24 mouse cellular contexts compared by ENCODE assay signal in genomic region chr4:12395344-12395743, GRCm38 (mm10).
DNase-seq lines count a peak whose midpoint lies in the region; ATAC-seq and TF ChIP-seq lines count a peak whose summit lies in the region.
"Had no signal": no experiment of that assay in that cellular context is flagged by ENCODE, and none has a peak within 500 bp of the region (broad histone marks: within the 10 kb centered on the region; RNA-seq: fewer than 3 reads in every experiment).

No protein-coding gene starts in this region.

- no peaks in the 10 kb centered on the region for H3K4me1 ChIP-seq in forebrain, postnatal 0 days (ENCODE audit: insufficient read depth)
- H3K4me1 ChIP-seq: embryonic facial prominence, embryonic 10.5 days; embryonic facial prominence, embryonic 12.5 days; forebrain, embryonic 10.5 days; forebrain, embryonic 12.5 days had no signal

- no peak overlapping the region for H3K4me2 ChIP-seq in forebrain, postnatal 0 days (ENCODE audit: low read depth)
- H3K4me2 ChIP-seq: embryonic facial prominence, embryonic 12.5 days; forebrain, embryonic 12.5 days had no signal

- no peaks in the 10 kb centered on the region for H3K27me3 ChIP-seq in forebrain, postnatal 0 days (ENCODE audit: insufficient read depth, low read length)
- H3K27me3 ChIP-seq: CH12.LX; embryonic facial prominence, embryonic 12.5 days; forebrain, embryonic 12.5 days had no signal

- no peak overlapping the region for H3K4me3 ChIP-seq in forebrain, postnatal 0 days (ENCODE audit: low read depth, low read length)
- H3K4me3 ChIP-seq: embryonic facial prominence, embryonic 10.5 days; embryonic facial prominence, embryonic 12.5 days; forebrain, embryonic 10.5 days; forebrain, embryonic 12.5 days had no signal

- no peak for TF ChIP-seq CTCF in forebrain, postnatal 0 days (IDR thresholded peaks at IDR 0.05; ENCODE audit: low read depth)

- WGBS in forebrain, postnatal 0 days = 79% methylated on average over 1 of the region's 1 CpGs

- H3K9ac ChIP-seq in forebrain, postnatal 0 days = no peak overlapping the region
- H3K9ac ChIP-seq: embryonic facial prominence, embryonic 12.5 days; forebrain, embryonic 12.5 days had no signal

- no peaks in the 10 kb centered on the region for H3K36me3 ChIP-seq in forebrain, postnatal 0 days (ENCODE audit: insufficient read depth)
- H3K36me3 ChIP-seq: embryonic facial prominence, embryonic 10.5 days; embryonic facial prominence, embryonic 12.5 days; forebrain, embryonic 10.5 days; forebrain, embryonic 12.5 days; G1E had no signal

- no peak overlapping the region for H3K27ac ChIP-seq in forebrain, postnatal 0 days (ENCODE audit: low read depth, low read length)
- H3K27ac ChIP-seq: embryonic facial prominence, embryonic 10.5 days; embryonic facial prominence, embryonic 12.5 days; forebrain, embryonic 10.5 days; forebrain, embryonic 12.5 days had no signal

- DNase-seq in right cerebral cortex, adult 18-20 months = peak; percentile 17
- DNase-seq in right cerebral cortex, postnatal 4 days = no peak
- peak; percentile 62 for DNase-seq in NIH3T3 (ENCODE audit: low read depth)
- DNase-seq in fibroblast of lung, adult 2 months (ENCODE audit: low read depth) = peak; percentile 2
- DNase-seq in forebrain, postnatal 0 days = no peak
- DNase-seq in cerebellum, adult 9-10 months = no peak
- no peak for DNase-seq in lung, postnatal 14 days
- DNase-seq: adrenal gland, adult 2 months; adrenal gland, postnatal 10 days; adrenal gland, postnatal 25 days; B cell, adult 2 months; cerebellum, adult 11-12 months; cerebellum, adult 8-10 months; cerebellum, postnatal 10 days; cerebellum, postnatal 25 days had no signal

- H3K9me3 ChIP-seq in forebrain, postnatal 0 days (ENCODE audit: low read length) = no peaks in the 10 kb centered on the region
- H3K9me3 ChIP-seq: embryonic facial prominence, embryonic 10.5 days; embryonic facial prominence, embryonic 12.5 days; forebrain, embryonic 10.5 days; forebrain, embryonic 12.5 days; G1E had no signal

- ATAC-seq in forebrain, postnatal 0 days = no peak
- ATAC-seq: CD4-positive, CD25-positive, alpha-beta regulatory T cell, adult 4 months; forebrain, embryonic 14.5 days; forebrain, embryonic 16.5 days had no signal

Comparison
In these comparisons a context has a peak if more than half of its experiments do, and no peak if none do; other contexts are left out.
1. DNase-seq: peak in right cerebral cortex, adult 18-20 months (single experiment), NIH3T3 (single experiment) and fibroblast of lung, adult 2 months (single experiment); none in right cerebral cortex, postnatal 4 days (single experiment), forebrain, postnatal 0 days (single experiment), cerebellum, adult 9-10 months (single experiment) and lung, postnatal 14 days (single experiment).